Mouse (Mus musculus): ENCODE results near the gene Gprasp2. TPM values are rescaled to one million over a fixed set of nuclear protein-coding genes. Genes with fewer than 3 reads are reported as not detected.
A peak's percentile ranks its signal among the peaks of the same experiment; 100 is the strongest.

Gene Gprasp2
- polyA plus RNA-seq, 1 experiment from 2014 or later, result 4.5 TPM

GRCm38 (mm10) chrX:135876679-135877078 is 37.8 kb downstream of the Gprasp2 start:
- ATAC-seq (no peak), DNase-seq (ENCODE audit: low read depth, low spot score) (no peak)
- in situ Hi-C loops (cut with MboI; ENCODE audit: low pct_unique_long_range_greater_than_20kb), result no loop called here
- no peak for TF ChIP-seq CTCF (IDR thresholded peaks at IDR 0.05)
- ChIA-PET CTCF (no interaction called here), POLR2A (no interaction called here)
- peaks cover 50% of the 10 kb centered on the region for H3K27me3 ChIP-seq

- CTCF ChIA-PET, result no interaction called here
- in situ Hi-C loops (cut with MboI; ENCODE audit: low pct_unique_long_range_greater_than_20kb), result no loop called here
These were observed 40.8 kb downstream of the Gprasp2 start for GRCm38 (mm10) chrX:135879626-135880025.

GRCm38 (mm10) chrX:135885411-135886233 is 46.8 kb downstream of the Gprasp2 start:
- CTCF ChIA-PET, result no interaction called here
- DNase-seq (ENCODE audit: low read depth, low spot score), result peak; percentile 27

More at GRCm38 (mm10) chrX:135879626-135880025, 40.8 kb downstream of the Gprasp2 start:
- ATAC-seq, result no peak
- peaks cover 30% of the 10 kb centered on the region for H3K27me3 ChIP-seq
- DNase-seq (ENCODE audit: low read depth, low spot score), result no peak
- no peak for TF ChIP-seq CTCF (IDR thresholded peaks at IDR 0.05)
- POLR2A ChIA-PET, result interaction anchor here (0.6 kb wide), 1 partner anchor 8 kb away, joined by 3 read pairs; no protein-coding TSS in a partner anchor

GRCm38 (mm10) chrX:135886234-135886585 is 47.4 kb downstream of the Gprasp2 start:
- POLR2A ChIA-PET, result interaction anchor here (1.2 kb wide), 1 partner anchor 43 kb away, joined by 6 read pairs; no protein-coding TSS in a partner anchor
- CTCF ChIA-PET, result no interaction called here
- H3K27me3 ChIP-seq, result peaks cover 4% of the 10 kb centered on the region
- ATAC-seq (no peak), DNase-seq (ENCODE audit: low read depth, low spot score) (no peak)
- in situ Hi-C loops (cut with MboI; ENCODE audit: low pct_unique_long_range_greater_than_20kb), result no loop called here
- no peak for TF ChIP-seq CTCF (IDR thresholded peaks at IDR 0.05)

More at GRCm38 (mm10) chrX:135885411-135886233, 46.8 kb downstream of the Gprasp2 start:
- peak; percentile 94 for ATAC-seq
- POLR2A ChIA-PET, result interaction anchor here (1.2 kb wide), 1 partner anchor 42 kb away, joined by 6 read pairs; no protein-coding TSS in a partner anchor
- peaks cover 4% of the 10 kb centered on the region for H3K27me3 ChIP-seq
- in situ Hi-C loops (cut with MboI; ENCODE audit: low pct_unique_long_range_greater_than_20kb), result no loop called here
- no peak for TF ChIP-seq CTCF (IDR thresholded peaks at IDR 0.05)

Other genes with a start within 250 kb of the Gprasp2 start
- gene Nxf7, start 240.3 kb upstream of the Gprasp2 start, polyA plus RNA-seq (2021), result not detected
- gene Prame, start 211.3 kb upstream of the Gprasp2 start, polyA plus RNA-seq (2021), result not detected
- not detected for gene Tcp11x2, start 145.2 kb upstream of the Gprasp2 start, polyA plus RNA-seq (2021)
- gene Tmsb15a, start 113.8 kb upstream of the Gprasp2 start, polyA plus RNA-seq (2021), result not detected
- gene Armcx5, start 96.3 kb upstream of the Gprasp2 start, polyA plus RNA-seq (2021), result 6.8 TPM
- gene Gprasp1, start 96.3 kb upstream of the Gprasp2 start, polyA plus RNA-seq (2021), result 27.9 TPM
- 57.9 TPM for gene Bhlhb9, start 41.4 kb upstream of the Gprasp2 start, polyA plus RNA-seq (2021)
- gene Arxes2, start 154.8 kb downstream of the Gprasp2 start, polyA plus RNA-seq (2021), result 2.8 TPM
- 0.68 TPM for gene Arxes1, start 194.3 kb downstream of the Gprasp2 start, polyA plus RNA-seq (2021)
- gene Bex2, start 229.2 kb downstream of the Gprasp2 start, polyA plus RNA-seq (2021), result 0.27 TPM
- gene Nxf3, start 246.2 kb downstream of the Gprasp2 start, polyA plus RNA-seq (2021), result not detected

Measured in Patski (cell line).